Mouse (Mus musculus): ENCODE measurements around the gene Myl9.

GRCm38 (mm10) chr2:156816116-156816515 is 40.9 kb downstream of the Myl9 start:
- TF ChIP-seq USF1 (IDR thresholded peaks at IDR 0.05; ENCODE audit: low read depth), result no peak
- no peak for TF ChIP-seq POLR2A (IDR thresholded peaks at IDR 0.05; ENCODE audit: insufficient read length, low read depth)
- TF ChIP-seq E2F4 (IDR thresholded peaks at IDR 0.05; ENCODE audit: insufficient read depth), result no peak
- no peak for TF ChIP-seq SRF (IDR thresholded peaks at IDR 0.05; ENCODE audit: control insufficient read depth, insufficient read length, low read depth)
- TF ChIP-seq TCF12 (IDR thresholded peaks at IDR 0.05; ENCODE audit: insufficient read depth, poor library complexity, severe bottlenecking), result no peak
